Mouse (Mus musculus): ENCODE measurements around the gene Dock2. TPM values are rescaled to one million over a fixed set of nuclear protein-coding genes. Genes with fewer than 3 reads are reported as not detected.

Dock2 gene
- polyA plus RNA-seq, 1 experiment from 2014 or later: 0.59 TPM

GRCm38 (mm10) chr11:34762570-34763127 is 21.0 kb downstream of the Dock2 start:
- Histone ChIP-seq H3K4me1 (no peaks in the 10 kb centered on the region), H3K9me3 (peaks cover 4% of the 10 kb centered on the region; the same call in 1 of the 2 replicates), H3K27me3 (replicated peaks; ENCODE audit: low read depth, poor library complexity, severe bottlenecking) (no peaks in the 10 kb centered on the region), H3K4me3 (no peak overlapping the region), H3K27ac (replicated peaks) (no peak overlapping the region), H3K36me3 (replicated peaks) (no peaks in the 10 kb centered on the region)
- WGBS: 91% methylated on average over 5 of the region's 5 CpGs
- DNase-seq (ENCODE audit: low spot score): no peak

- Histone ChIP-seq H3K36me3 (replicated peaks) (no peaks in the 10 kb centered on the region), H3K9me3 (peaks cover 4% of the 10 kb centered on the region; the same call in 1 of the 2 replicates), H3K27me3 (replicated peaks; ENCODE audit: low read depth, poor library complexity, severe bottlenecking) (no peaks in the 10 kb centered on the region), H3K4me1 (no peaks in the 10 kb centered on the region), H3K4me3 (no peak overlapping the region), H3K27ac (replicated peaks) (no peak overlapping the region)
- no peak for DNase-seq (ENCODE audit: low spot score)
- WGBS: 90% methylated on average over 6 of the region's 6 CpGs
Measured at GRCm38 (mm10) chr11:34762125-34762524, 21.6 kb downstream of the Dock2 start.

- H3K36me3 ChIP-seq (replicated peaks): no peaks in the 10 kb centered on the region
- H3K4me3 ChIP-seq: no peak overlapping the region
- no peaks in the 10 kb centered on the region for H3K9me3 ChIP-seq
- 88% methylated on average over 4 of the region's 4 CpGs for WGBS
- H3K27me3 ChIP-seq (replicated peaks; ENCODE audit: low read depth, poor library complexity, severe bottlenecking): no peaks in the 10 kb centered on the region
- no peak for DNase-seq (ENCODE audit: low spot score)
- no peak overlapping the region for H3K27ac ChIP-seq (replicated peaks)
- no peaks in the 10 kb centered on the region for H3K4me1 ChIP-seq
Measured at GRCm38 (mm10) chr11:34759582-34759981, 24.1 kb downstream of the Dock2 start.

GRCm38 (mm10) chr11:34741081-34741480 is 42.6 kb downstream of the Dock2 start:
- Histone ChIP-seq H3K4me1 (peaks cover 5% of the 10 kb centered on the region), H3K36me3 (replicated peaks) (no peaks in the 10 kb centered on the region), H3K4me3 (no peak overlapping the region), H3K27ac (replicated peaks) (no peak overlapping the region), H3K9me3 (no peaks in the 10 kb centered on the region), H3K27me3 (replicated peaks; ENCODE audit: low read depth, poor library complexity, severe bottlenecking) (no peaks in the 10 kb centered on the region)
- 74% methylated on average over 1 of the region's 1 CpGs for WGBS
- DNase-seq (ENCODE audit: low spot score): no peak

- H3K27me3 ChIP-seq (replicated peaks; ENCODE audit: low read depth, poor library complexity, severe bottlenecking): no peaks in the 10 kb centered on the region
- peaks cover 5% of the 10 kb centered on the region for H3K4me1 ChIP-seq
- H3K27ac ChIP-seq (replicated peaks): no peak overlapping the region
- H3K4me3 ChIP-seq: no peak overlapping the region
- no peaks in the 10 kb centered on the region for H3K36me3 ChIP-seq (replicated peaks)
- H3K9me3 ChIP-seq: no peaks in the 10 kb centered on the region
- WGBS: 90% methylated on average over 3 of the region's 3 CpGs
- no peak for DNase-seq (ENCODE audit: low spot score)
Measured at GRCm38 (mm10) chr11:34739816-34740215, 43.9 kb downstream of the Dock2 start.

- H3K36me3 ChIP-seq (replicated peaks): no peaks in the 10 kb centered on the region
- H3K27me3 ChIP-seq (replicated peaks; ENCODE audit: low read depth, poor library complexity, severe bottlenecking): no peaks in the 10 kb centered on the region
- peaks cover 5% of the 10 kb centered on the region for H3K4me1 ChIP-seq
- peak; percentile 19 for DNase-seq (ENCODE audit: low spot score)
- H3K9me3 ChIP-seq: no peaks in the 10 kb centered on the region
- WGBS: 9% methylated on average over 1 of the region's 1 CpGs
- H3K4me3 ChIP-seq: no peak overlapping the region
- H3K27ac ChIP-seq (replicated peaks): no peak overlapping the region
Measured at GRCm38 (mm10) chr11:34738945-34739344, 44.7 kb downstream of the Dock2 start.

- no peaks in the 10 kb centered on the region for H3K27me3 ChIP-seq (replicated peaks; ENCODE audit: low read depth, poor library complexity, severe bottlenecking)
- DNase-seq (ENCODE audit: low spot score): no peak
- no peak overlapping the region for H3K27ac ChIP-seq (replicated peaks)
- 93% methylated on average over 4 of the region's 4 CpGs for WGBS
- peaks cover 5% of the 10 kb centered on the region for H3K4me1 ChIP-seq
- H3K9me3 ChIP-seq: no peaks in the 10 kb centered on the region
- no peaks in the 10 kb centered on the region for H3K36me3 ChIP-seq (replicated peaks)
- no peak overlapping the region for H3K4me3 ChIP-seq
Measured at GRCm38 (mm10) chr11:34737193-34737592, 46.5 kb downstream of the Dock2 start.

GRCm38 (mm10) chr11:34734033-34734432 is 49.7 kb downstream of the Dock2 start:
- no peak for DNase-seq (ENCODE audit: low spot score)
- H3K4me3 ChIP-seq: no peak overlapping the region
- WGBS: 77% methylated on average over 3 of the region's 3 CpGs

GRCm38 (mm10) chr11:34727467-34727866 is 56.2 kb downstream of the Dock2 start:
- Histone ChIP-seq H3K9me3 (no peaks in the 10 kb centered on the region), H3K27me3 (replicated peaks; ENCODE audit: low read depth, poor library complexity, severe bottlenecking) (no peaks in the 10 kb centered on the region), H3K27ac (replicated peaks) (no peak overlapping the region), H3K4me3 (no peak overlapping the region), H3K36me3 (replicated peaks) (no peaks in the 10 kb centered on the region), H3K4me1 (0 out of 2 replicates have a peak, but pooled peaks cover 15% of the 10 kb centered on the region)
- 74% methylated on average over 3 of the region's 3 CpGs for WGBS
- DNase-seq (ENCODE audit: low spot score): no peak

More at GRCm38 (mm10) chr11:34734033-34734432, 49.7 kb downstream of the Dock2 start:
- Histone ChIP-seq H3K27me3 (replicated peaks; ENCODE audit: low read depth, poor library complexity, severe bottlenecking) (no peaks in the 10 kb centered on the region), H3K27ac (replicated peaks) (no peak overlapping the region), H3K36me3 (replicated peaks) (no peaks in the 10 kb centered on the region), H3K4me1 (peaks cover 18% of the 10 kb centered on the region), H3K9me3 (no peaks in the 10 kb centered on the region)

GRCm38 (mm10) chr11:34726699-34727347 is 56.9 kb downstream of the Dock2 start:
- Histone ChIP-seq H3K4me3 (no peak overlapping the region), H3K36me3 (replicated peaks) (no peaks in the 10 kb centered on the region), H3K4me1 (0 out of 2 replicates have a peak, but pooled peaks cover 13% of the 10 kb centered on the region), H3K27ac (replicated peaks) (no peak overlapping the region), H3K9me3 (no peaks in the 10 kb centered on the region), H3K27me3 (replicated peaks; ENCODE audit: low read depth, poor library complexity, severe bottlenecking) (no peaks in the 10 kb centered on the region)
- 80% methylated on average over 9 of the region's 9 CpGs for WGBS
- DNase-seq (ENCODE audit: low spot score): no peak

GRCm38 (mm10) chr11:34713360-34713759 is 70.3 kb downstream of the Dock2 start:
- H3K9me3 ChIP-seq: no peaks in the 10 kb centered on the region
- 76% methylated on average over 5 of the region's 5 CpGs for WGBS
- no peaks in the 10 kb centered on the region for H3K27me3 ChIP-seq (replicated peaks; ENCODE audit: low read depth, poor library complexity, severe bottlenecking)
- no peaks in the 10 kb centered on the region for H3K4me1 ChIP-seq
- no peaks in the 10 kb centered on the region for H3K36me3 ChIP-seq (replicated peaks)
- no peak for DNase-seq (ENCODE audit: low spot score)
- H3K4me3 ChIP-seq: no peak overlapping the region
- no peak overlapping the region for H3K27ac ChIP-seq (replicated peaks)

GRCm38 (mm10) chr11:34708278-34708677 is 75.4 kb downstream of the Dock2 start:
- WGBS: 92% methylated on average over 11 of the region's 11 CpGs
- Histone ChIP-seq H3K9me3 (no peaks in the 10 kb centered on the region), H3K4me3 (no peak overlapping the region), H3K27me3 (replicated peaks; ENCODE audit: low read depth, poor library complexity, severe bottlenecking) (no peaks in the 10 kb centered on the region), H3K4me1 (no peaks in the 10 kb centered on the region), H3K36me3 (replicated peaks) (no peaks in the 10 kb centered on the region), H3K27ac (replicated peaks) (no peak overlapping the region)
- DNase-seq (ENCODE audit: low spot score): no peak

GRCm38 (mm10) chr11:34707360-34707759 is 76.3 kb downstream of the Dock2 start:
- no peaks in the 10 kb centered on the region for H3K9me3 ChIP-seq
- no peaks in the 10 kb centered on the region for H3K4me1 ChIP-seq
- no peaks in the 10 kb centered on the region for H3K27me3 ChIP-seq (replicated peaks; ENCODE audit: low read depth, poor library complexity, severe bottlenecking)
- WGBS: 94% methylated on average over 5 of the region's 5 CpGs
- H3K4me3 ChIP-seq: no peak overlapping the region
- no peak for DNase-seq (ENCODE audit: low spot score)
- no peak overlapping the region for H3K27ac ChIP-seq (replicated peaks)
- no peaks in the 10 kb centered on the region for H3K36me3 ChIP-seq (replicated peaks)
